Mouse (Mus musculus) cerebellum, adult 9-11 months (tissue): Measurements from ENCODE around the gene Porcn.

ENCODE experiments used
- DNase-seq: peaks from one replicate; pipeline ENCODE4 v3.0.0; 2022

The Porcn gene

GRCm38 (mm10) chrX:8205551-8205950 is 774 bp downstream of the Porcn start:
- DNase-seq, result peak; percentile 97

- DNase-seq, result no peak
Measured at GRCm38 (mm10) chrX:8205088-8205487, 1.2 kb downstream of the Porcn start.

GRCm38 (mm10) chrX:8204076-8204475 is 2.2 kb downstream of the Porcn start:
- DNase-seq, result peak; percentile 52

- peak; percentile 52 for DNase-seq
Measured at GRCm38 (mm10) chrX:8203105-8203504, 3.2 kb downstream of the Porcn start.

GRCm38 (mm10) chrX:8193419-8193723 is 13.0 kb downstream of the Porcn start, which contains the start of gene Ebp:
Gene Ebp, minus strand, starts transcription at chrX:8193512.
- peak; percentile 51 for DNase-seq

GRCm38 (mm10) chrX:8192640-8193418 is 13.5 kb downstream of the Porcn start:
- peak; percentile 90 for DNase-seq

- no peak for DNase-seq
Measured at GRCm38 (mm10) chrX:8192126-8192639, 14.1 kb downstream of the Porcn start.

- DNase-seq, result no peak
Measured at GRCm38 (mm10) chrX:8182871-8183540, 23.3 kb downstream of the Porcn start.

GRCm38 (mm10) chrX:8179646-8180045 is 26.7 kb downstream of the Porcn start:
- DNase-seq, result no peak

- DNase-seq, result no peak
Measured at GRCm38 (mm10) chrX:8178871-8179270, 27.5 kb downstream of the Porcn start.

- peak; percentile 91 for DNase-seq
Measured at GRCm38 (mm10) chrX:8175504-8176385, 30.6 kb downstream of the Porcn start, which contains the start of gene Tbc1d25. Gene Tbc1d25, minus strand, starts transcription at chrX:8176181.

GRCm38 (mm10) chrX:8175169-8175503 is 31.2 kb downstream of the Porcn start:
- no peak for DNase-seq

- DNase-seq, result no peak
Measured at GRCm38 (mm10) chrX:8167716-8168647, 38.3 kb downstream of the Porcn start.

- DNase-seq, result peak; percentile 51
Measured at GRCm38 (mm10) chrX:8164471-8164870, 41.9 kb downstream of the Porcn start.

- DNase-seq, result peak; percentile 70
Measured at GRCm38 (mm10) chrX:8163076-8163475, 43.2 kb downstream of the Porcn start.

- peak; percentile 90 for DNase-seq
Measured at GRCm38 (mm10) chrX:8145153-8145991, 61.0 kb downstream of the Porcn start, which contains the start of gene Rbm3. Gene Rbm3, minus strand, starts transcription at chrX:8145880.
